Mouse (Mus musculus): ENCODE measurements around the gene Gdap1l1.

- TF ChIP-seq CTCF (IDR thresholded peaks at IDR 0.05; ENCODE audit: borderline replicate concordance, insufficient read depth, low read depth, low read length), result no peak
- TF ChIP-seq POLR2A (IDR thresholded peaks at IDR 0.05; ENCODE audit: borderline replicate concordance, insufficient read depth, low read length), result no peak
Observed at GRCm38 (mm10) chr2:163459380-163459779, 21.1 kb downstream of the Gdap1l1 start.
